Mouse (Mus musculus) common myeloid progenitor, adult 5-6 weeks (primary cell): ENCODE results near the gene Kif6. TPM values are rescaled to one million over a fixed set of nuclear protein-coding genes. Genes with fewer than 3 reads are reported as not detected.

Source experiments
- ATAC-seq: replicated peaks from 2 replicates; pipeline ENCODE4 v1.8.0; 2016; ENCODE audit warnings: low read depth, mild to moderate bottlenecking, moderate TSS enrichment, inconsistent platforms; ENCODE audit not compliant: poor library complexity, severe bottlenecking
- total RNA-seq: library from RNA; stranded (forward); fragments of 200-1000, 187-1606 nt; gene quantifications from 2 replicates; pipeline ENCODE4 v1.2.3, GENCODE M21; 2017

Gene Kif6
- total RNA-seq, 1 experiment from 2014 or later: not detected

DNA sequence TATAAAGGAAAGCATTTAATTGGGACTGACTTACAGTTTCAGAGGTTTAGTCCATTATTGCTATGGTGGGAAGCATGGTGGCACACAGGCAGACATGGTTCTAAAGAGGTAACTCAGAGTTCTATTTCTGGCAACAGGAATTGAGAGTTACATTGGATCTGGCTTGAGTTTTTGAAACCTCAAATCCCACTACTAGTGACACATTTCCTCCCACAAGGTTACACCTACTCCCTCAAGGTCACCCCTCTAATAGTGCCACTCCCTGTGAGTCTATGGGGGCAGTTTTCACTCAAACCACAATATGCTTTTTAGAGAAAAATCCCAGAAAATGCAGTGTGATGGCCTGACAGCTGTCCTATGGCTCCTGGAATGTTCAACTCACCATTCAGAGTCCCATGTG, 344.1 kb downstream of the Kif6 start:
- ATAC-seq: no peak

Other genes starting within 250 kb of the Kif6 start
- gene Mocs1, start 186.8 kb upstream of the Kif6 start, total RNA-seq: 9.3 and 11.6 TPM in 2 replicates
- under 0.01 TPM in 1 of 2 replicates, not detected in the other for gene Daam2, start 50.8 kb upstream of the Kif6 start, total RNA-seq